Mouse (Mus musculus): ENCODE data around the gene Fbln1.

- TF ChIP-seq POLR2A (IDR thresholded peaks at IDR 0.05; ENCODE audit: insufficient read depth, low read length) (no peak), CTCF (IDR thresholded peaks at IDR 0.05; ENCODE audit: low read depth, low read length) (no peak), EP300 (IDR thresholded peaks at IDR 0.05; ENCODE audit: insufficient read depth, low read depth, low read length) (no peak)
These were observed 90.8 kb downstream of the Fbln1 start for GRCm38 (mm10) chr15:85296538-85296937.
